Mouse (Mus musculus): ENCODE measurements around the gene Pcca.
A peak's percentile ranks its signal among the peaks of the same experiment; 100 is the strongest.

The Pcca gene

GRCm38 (mm10) chr14:122747860-122748842 lies 214.0 kb downstream of the Pcca start:
- DNase-seq (ENCODE audit: low read depth): peak; percentile 3

GRCm38 (mm10) chr14:122751552-122751951 lies 217.4 kb downstream of the Pcca start:
- peak; percentile 4 for DNase-seq (ENCODE audit: low read depth)

- no peak for DNase-seq (ENCODE audit: low read depth)
These were observed 219.2 kb downstream of the Pcca start for GRCm38 (mm10) chr14:122753278-122753677.

- DNase-seq (ENCODE audit: low read depth): no peak
These were observed 220.2 kb downstream of the Pcca start for GRCm38 (mm10) chr14:122754311-122754710.

GRCm38 (mm10) chr14:122755559-122755958 lies 221.4 kb downstream of the Pcca start:
- DNase-seq (ENCODE audit: low read depth): no peak

GRCm38 (mm10) chr14:122756671-122757070 lies 222.5 kb downstream of the Pcca start:
- no peak for DNase-seq (ENCODE audit: low read depth)

GRCm38 (mm10) chr14:122759890-122760289 lies 225.8 kb downstream of the Pcca start:
- no peak for DNase-seq (ENCODE audit: low read depth)

- DNase-seq (ENCODE audit: low read depth): no peak
These were observed 226.7 kb downstream of the Pcca start for GRCm38 (mm10) chr14:122760803-122761202.

- no peak for DNase-seq (ENCODE audit: low read depth)
These were observed 228.5 kb downstream of the Pcca start for GRCm38 (mm10) chr14:122762603-122763002.

- DNase-seq (ENCODE audit: low read depth): no peak
These were observed 231.8 kb downstream of the Pcca start for GRCm38 (mm10) chr14:122765951-122766350.

- DNase-seq (ENCODE audit: low read depth): no peak
These were observed 232.3 kb downstream of the Pcca start for GRCm38 (mm10) chr14:122766448-122766847.

- no peak for DNase-seq (ENCODE audit: low read depth)
These were observed 250.6 kb downstream of the Pcca start for GRCm38 (mm10) chr14:122784701-122785100.

- no peak for DNase-seq (ENCODE audit: low read depth)
These were observed 254.1 kb downstream of the Pcca start for GRCm38 (mm10) chr14:122788199-122788598.

GRCm38 (mm10) chr14:122790111-122790510 lies 256.0 kb downstream of the Pcca start:
- no peak for DNase-seq (ENCODE audit: low read depth)

- DNase-seq (ENCODE audit: low read depth): no peak
These were observed 259.2 kb downstream of the Pcca start for GRCm38 (mm10) chr14:122793368-122793767.

- no peak for DNase-seq (ENCODE audit: low read depth)
These were observed 266.2 kb downstream of the Pcca start for GRCm38 (mm10) chr14:122800296-122800695.

GRCm38 (mm10) chr14:122821002-122821401 lies 286.9 kb downstream of the Pcca start:
- DNase-seq (ENCODE audit: low read depth): no peak

GRCm38 (mm10) chr14:122823791-122824190 lies 289.7 kb downstream of the Pcca start:
- DNase-seq (ENCODE audit: low read depth): no peak

- no peak for DNase-seq (ENCODE audit: low read depth)
These were observed 291.3 kb downstream of the Pcca start for GRCm38 (mm10) chr14:122825464-122825863.

- peak; percentile 52 for DNase-seq (ENCODE audit: low read depth)
These were observed 296.3 kb downstream of the Pcca start for GRCm38 (mm10) chr14:122830433-122830832.

- no peak for DNase-seq (ENCODE audit: low read depth)
These were observed 299.5 kb downstream of the Pcca start for GRCm38 (mm10) chr14:122833666-122834065.

- no peak for DNase-seq (ENCODE audit: low read depth)
These were observed 300.6 kb downstream of the Pcca start for GRCm38 (mm10) chr14:122834753-122835152.

GRCm38 (mm10) chr14:122835487-122836190 lies 301.5 kb downstream of the Pcca start:
- no peak for DNase-seq (ENCODE audit: low read depth)
